ENCODE assay signal across 14 mouse cellular contexts in genomic region chr9:81966765-81967164, GRCm38 (mm10).
"Had no signal": no experiment of that assay in that cellular context is flagged by ENCODE, and none has a peak within 500 bp of the region (broad histone marks: within the 10 kb centered on the region; RNA-seq: fewer than 3 reads in every experiment).

No protein-coding gene starts in this region.

- H3K27me3 ChIP-seq: limb, embryonic 12.5 days; midbrain, embryonic 12.5 days; neural tube, embryonic 13.5 days had no signal

- H3K4me2 ChIP-seq: limb, embryonic 12.5 days; midbrain, embryonic 12.5 days; neural tube, embryonic 13.5 days had no signal

- H3K36me3 ChIP-seq: limb, embryonic 12.5 days; midbrain, embryonic 12.5 days; neural tube, embryonic 13.5 days had no signal

- H3K4me3 ChIP-seq: layer of hippocampus, adult 2 months; limb, embryonic 12.5 days; midbrain, embryonic 12.5 days; neural tube, embryonic 13.5 days had no signal

- H3K9ac ChIP-seq: limb, embryonic 12.5 days; liver, embryonic 14.5 days; midbrain, embryonic 12.5 days; neural tube, embryonic 13.5 days had no signal

- H3K4me1 ChIP-seq: limb, embryonic 12.5 days; midbrain, embryonic 12.5 days; neural tube, embryonic 13.5 days had no signal

- H3K27ac ChIP-seq: layer of hippocampus, adult 2 months; limb, embryonic 12.5 days; liver, embryonic 14.5 days; midbrain, embryonic 12.5 days; neural tube, embryonic 13.5 days had no signal

- DNase-seq: kidney, adult 18-20 months; kidney, postnatal 10 days; kidney, postnatal 4 days; liver; lung, adult 18-20 months; spleen, adult 18-20 months; thymus, adult 2 months; thymus, postnatal 25 days had no signal

- H3K9me3 ChIP-seq: limb, embryonic 12.5 days; midbrain, embryonic 12.5 days; neural tube, embryonic 13.5 days had no signal

- ATAC-seq: midbrain, embryonic 16.5 days had no signal
